Mouse (Mus musculus): ENCODE measurements around the gene Pakap. TPM values are rescaled to one million over a fixed set of nuclear protein-coding genes. Genes with fewer than 3 reads are reported as not detected.

Gene Pakap
- polyA plus RNA-seq, 1 experiment from 2014 or later = 57.5 TPM

GRCm38 (mm10) chr4:57895902-57896301 is 327.9 kb downstream of the Pakap start:
- Histone ChIP-seq H3K27ac (ENCODE audit: low read length) (no peak overlapping the region), H3K4me2 (ENCODE audit: low read depth, low read length) (no peak overlapping the region), H3K36me3 (ENCODE audit: control insufficient read depth, insufficient read depth) (peaks cover 16% of the 10 kb centered on the region), H3K27me3 (ENCODE audit: control insufficient read depth, insufficient read depth, low read length) (no peaks in the 10 kb centered on the region), H3K9ac (ENCODE audit: low read length) (no peak overlapping the region), H3K4me3 (ENCODE audit: low read length) (no peak overlapping the region), H3K9me3 (replicated peaks; ENCODE audit: control insufficient read depth, low read length) (no peaks in the 10 kb centered on the region), H3K4me1 (ENCODE audit: control insufficient read depth, insufficient read depth, low read length) (0 out of 2 replicates have a peak, but pooled peaks cover 2% of the 10 kb centered on the region)
- WGBS = 53% methylated on average over 6 of the region's 6 CpGs
- ATAC-seq (replicated peaks; ENCODE audit: extremely low read depth, insufficient read depth, low FRiP score) = no peak

- 0 out of 2 replicates have a peak, but pooled peaks cover 2% of the 10 kb centered on the region for H3K4me1 ChIP-seq (ENCODE audit: control insufficient read depth, insufficient read depth, low read length)
- WGBS = 87% methylated on average over 3 of the region's 3 CpGs
- H3K9ac ChIP-seq (ENCODE audit: low read length) = no peak overlapping the region
- peaks cover 16% of the 10 kb centered on the region for H3K36me3 ChIP-seq (ENCODE audit: control insufficient read depth, insufficient read depth)
- no peak for ATAC-seq (replicated peaks; ENCODE audit: extremely low read depth, insufficient read depth, low FRiP score)
- H3K27ac ChIP-seq (ENCODE audit: low read length) = no peak overlapping the region
- no peak overlapping the region for H3K4me2 ChIP-seq (ENCODE audit: low read depth, low read length)
- no peaks in the 10 kb centered on the region for H3K9me3 ChIP-seq (replicated peaks; ENCODE audit: control insufficient read depth, low read length)
- no peaks in the 10 kb centered on the region for H3K27me3 ChIP-seq (ENCODE audit: control insufficient read depth, insufficient read depth, low read length)
- no peak overlapping the region for H3K4me3 ChIP-seq (ENCODE audit: low read length)
Measured at GRCm38 (mm10) chr4:57896631-57897030, 328.7 kb downstream of the Pakap start.

GRCm38 (mm10) chr4:57901210-57901609 is 333.2 kb downstream of the Pakap start:
- H3K4me3 ChIP-seq (ENCODE audit: low read length) = no peak overlapping the region
- H3K27ac ChIP-seq (ENCODE audit: low read length) = no peak overlapping the region
- H3K9me3 ChIP-seq (replicated peaks; ENCODE audit: control insufficient read depth, low read length) = no peaks in the 10 kb centered on the region
- peaks cover 2% of the 10 kb centered on the region; the same call in 1 of the 2 replicates for H3K4me1 ChIP-seq (ENCODE audit: control insufficient read depth, insufficient read depth, low read length)
- H3K27me3 ChIP-seq (ENCODE audit: control insufficient read depth, insufficient read depth, low read length) = no peaks in the 10 kb centered on the region
- peaks cover 8% of the 10 kb centered on the region for H3K36me3 ChIP-seq (ENCODE audit: control insufficient read depth, insufficient read depth)
- ATAC-seq (replicated peaks; ENCODE audit: extremely low read depth, insufficient read depth, low FRiP score) = no peak
- no peak overlapping the region for H3K4me2 ChIP-seq (ENCODE audit: low read depth, low read length)
- 13% methylated on average over 4 of the region's 4 CpGs for WGBS
- no peak overlapping the region for H3K9ac ChIP-seq (ENCODE audit: low read length)

GRCm38 (mm10) chr4:57902619-57903018 is 334.6 kb downstream of the Pakap start:
- Histone ChIP-seq H3K9ac (ENCODE audit: low read length) (no peak overlapping the region), H3K4me1 (ENCODE audit: control insufficient read depth, insufficient read depth, low read length) (peaks cover 2% of the 10 kb centered on the region; the same call in 1 of the 2 replicates), H3K36me3 (ENCODE audit: control insufficient read depth, insufficient read depth) (peaks cover 5% of the 10 kb centered on the region), H3K27me3 (ENCODE audit: control insufficient read depth, insufficient read depth, low read length) (no peaks in the 10 kb centered on the region), H3K27ac (ENCODE audit: low read length) (no peak overlapping the region), H3K4me2 (ENCODE audit: low read depth, low read length) (no peak overlapping the region), H3K9me3 (replicated peaks; ENCODE audit: control insufficient read depth, low read length) (no peaks in the 10 kb centered on the region), H3K4me3 (ENCODE audit: low read length) (no peak overlapping the region)
- no peak for ATAC-seq (replicated peaks; ENCODE audit: extremely low read depth, insufficient read depth, low FRiP score)
- WGBS = 75% methylated on average over 5 of the region's 5 CpGs

- 6% methylated on average over 5 of the region's 5 CpGs for WGBS
- Histone ChIP-seq H3K4me2 (ENCODE audit: low read depth, low read length) (no peak overlapping the region), H3K4me3 (ENCODE audit: low read length) (no peak overlapping the region), H3K4me1 (ENCODE audit: control insufficient read depth, insufficient read depth, low read length) (peaks cover 2% of the 10 kb centered on the region; the same call in 1 of the 2 replicates), H3K27me3 (ENCODE audit: control insufficient read depth, insufficient read depth, low read length) (no peaks in the 10 kb centered on the region), H3K27ac (ENCODE audit: low read length) (no peak overlapping the region), H3K9me3 (replicated peaks; ENCODE audit: control insufficient read depth, low read length) (no peaks in the 10 kb centered on the region), H3K9ac (ENCODE audit: low read length) (no peak overlapping the region), H3K36me3 (ENCODE audit: control insufficient read depth, insufficient read depth) (no peaks in the 10 kb centered on the region)
- ATAC-seq (replicated peaks; ENCODE audit: extremely low read depth, insufficient read depth, low FRiP score) = 0 out of 2 replicates have a peak, but pooled peaks have one; percentile 34
Measured at GRCm38 (mm10) chr4:57904211-57904610, 336.2 kb downstream of the Pakap start.

GRCm38 (mm10) chr4:57904638-57905037 is 336.7 kb downstream of the Pakap start:
- no peak overlapping the region for H3K4me3 ChIP-seq (ENCODE audit: low read length)
- H3K9me3 ChIP-seq (replicated peaks; ENCODE audit: control insufficient read depth, low read length) = no peaks in the 10 kb centered on the region
- no peaks in the 10 kb centered on the region for H3K27me3 ChIP-seq (ENCODE audit: control insufficient read depth, insufficient read depth, low read length)
- no peak for ATAC-seq (replicated peaks; ENCODE audit: extremely low read depth, insufficient read depth, low FRiP score)
- 30% methylated on average over 9 of the region's 9 CpGs for WGBS
- H3K4me2 ChIP-seq (ENCODE audit: low read depth, low read length) = no peak overlapping the region
- no peaks in the 10 kb centered on the region for H3K36me3 ChIP-seq (ENCODE audit: control insufficient read depth, insufficient read depth)
- H3K4me1 ChIP-seq (ENCODE audit: control insufficient read depth, insufficient read depth, low read length) = peaks cover 2% of the 10 kb centered on the region; the same call in 1 of the 2 replicates
- no peak overlapping the region for H3K9ac ChIP-seq (ENCODE audit: low read length)
- H3K27ac ChIP-seq (ENCODE audit: low read length) = no peak overlapping the region

GRCm38 (mm10) chr4:57906708-57907107 is 338.7 kb downstream of the Pakap start:
- no peaks in the 10 kb centered on the region for H3K27me3 ChIP-seq (ENCODE audit: control insufficient read depth, insufficient read depth, low read length)
- no peaks in the 10 kb centered on the region for H3K9me3 ChIP-seq (replicated peaks; ENCODE audit: control insufficient read depth, low read length)
- H3K9ac ChIP-seq (ENCODE audit: low read length) = no peak overlapping the region
- 48% methylated on average over 2 of the region's 2 CpGs for WGBS
- H3K36me3 ChIP-seq (ENCODE audit: control insufficient read depth, insufficient read depth) = no peaks in the 10 kb centered on the region
- no peak overlapping the region for H3K4me3 ChIP-seq (ENCODE audit: low read length)
- peaks cover 2% of the 10 kb centered on the region; the same call in 1 of the 2 replicates for H3K4me1 ChIP-seq (ENCODE audit: control insufficient read depth, insufficient read depth, low read length)
- no peak for ATAC-seq (replicated peaks; ENCODE audit: extremely low read depth, insufficient read depth, low FRiP score)
- no peak overlapping the region for H3K27ac ChIP-seq (ENCODE audit: low read length)
- no peak overlapping the region for H3K4me2 ChIP-seq (ENCODE audit: low read depth, low read length)

GRCm38 (mm10) chr4:57908860-57909259 is 340.9 kb downstream of the Pakap start:
- H3K9ac ChIP-seq (ENCODE audit: low read length) = no peak overlapping the region
- H3K4me2 ChIP-seq (ENCODE audit: low read depth, low read length) = no peak overlapping the region
- ATAC-seq (replicated peaks; ENCODE audit: extremely low read depth, insufficient read depth, low FRiP score) = no peak
- H3K4me3 ChIP-seq (ENCODE audit: low read length) = no peak overlapping the region
- no peaks in the 10 kb centered on the region for H3K36me3 ChIP-seq (ENCODE audit: control insufficient read depth, insufficient read depth)
- WGBS = 46% methylated on average over 6 of the region's 6 CpGs
- 0 out of 2 replicates have a peak, but pooled peaks cover 3% of the 10 kb centered on the region for H3K9me3 ChIP-seq (replicated peaks; ENCODE audit: control insufficient read depth, low read length)
- peaks cover 2% of the 10 kb centered on the region; the same call in 1 of the 2 replicates for H3K4me1 ChIP-seq (ENCODE audit: control insufficient read depth, insufficient read depth, low read length)
- H3K27ac ChIP-seq (ENCODE audit: low read length) = no peak overlapping the region
- H3K27me3 ChIP-seq (ENCODE audit: control insufficient read depth, insufficient read depth, low read length) = no peaks in the 10 kb centered on the region

GRCm38 (mm10) chr4:57913021-57913420 is 345.0 kb downstream of the Pakap start:
- Histone ChIP-seq H3K36me3 (ENCODE audit: control insufficient read depth, insufficient read depth) (no peaks in the 10 kb centered on the region), H3K4me3 (ENCODE audit: low read length) (no peak overlapping the region), H3K9ac (ENCODE audit: low read length) (no peak overlapping the region), H3K27ac (ENCODE audit: low read length) (no peak overlapping the region), H3K27me3 (ENCODE audit: control insufficient read depth, insufficient read depth, low read length) (no peaks in the 10 kb centered on the region), H3K4me1 (ENCODE audit: control insufficient read depth, insufficient read depth, low read length) (peaks cover 11% of the 10 kb centered on the region), H3K4me2 (ENCODE audit: low read depth, low read length) (no peak overlapping the region), H3K9me3 (replicated peaks; ENCODE audit: control insufficient read depth, low read length) (0 out of 2 replicates have a peak, but pooled peaks cover 3% of the 10 kb centered on the region)
- ATAC-seq (replicated peaks; ENCODE audit: extremely low read depth, insufficient read depth, low FRiP score) = no peak

Measured in heart, embryonic 16.5 days (tissue).